Mouse (Mus musculus) liver, embryonic 14 days (tissue): ENCODE measurements around the gene 4930467E23Rik. TPM values are rescaled to one million over a fixed set of nuclear protein-coding genes. Genes with fewer than 3 reads are reported as not detected.

Experiments
- polyA plus RNA-seq: library from polyadenylated mRNA; depleted of rRNA; stranded (reverse); fragments of >200 nt; gene quantifications from 2 replicates; pipeline ENCODE4 v1.2.3, GENCODE M21; 2012; rRNA removed

The 4930467E23Rik gene
- polyA plus RNA-seq, result 0.01 TPM in 1 of 2 replicates, not detected in the other

GRCm38 (mm10) chr8:19729276-19729675 is at the start of gene 4930467E23Rik:
Gene 4930467E23Rik, plus strand, starts transcription at chr8:19729576.

Other genes starting within 250 kb of the 4930467E23Rik start
- not detected in 2 replicates for gene Defb7, start 234.5 kb upstream of the 4930467E23Rik start, polyA plus RNA-seq
- gene Gm31371, start 173.8 kb downstream of the 4930467E23Rik start, polyA plus RNA-seq, result not detected in 2 replicates